Mouse (Mus musculus) cerebellum, adult 2 months (tissue): ENCODE results near the gene Hpgd.

Source experiments
- CTCF ChIP-seq: fragments of 200-500 bp; IDR thresholded peaks from 2 replicates; pipeline ENCODE4 v1.5.1; 2011; ENCODE audit warnings: low read depth, mild to moderate bottlenecking, control low read depth, low read length, moderate library complexity, borderline replicate concordance; ENCODE audit not compliant: insufficient read depth
- POLR2A ChIP-seq: fragments of 200-500 bp; IDR thresholded peaks from 2 replicates; pipeline ENCODE4 v1.6.1; 2011; ENCODE audit warnings: low read length, control low read depth, borderline replicate concordance; ENCODE audit not compliant: insufficient read depth

GRCm38 (mm10) chr8:56277810-56278528 is 16.4 kb upstream of the Hpgd start:
- TF ChIP-seq CTCF (no peak), POLR2A (no peak)
